Mouse (Mus musculus) gastrocnemius, postnatal 10 days (tissue): ENCODE results near the gene 4930519G04Rik. TPM values are rescaled to one million over a fixed set of nuclear protein-coding genes. Genes with fewer than 3 reads are reported as not detected.
"Not testable (repeated sequence)": the region's sequence is repeated elsewhere in the genome, so short reads cannot be mapped to it uniquely, and the experiment has no call there.

Source experiments
- DNase-seq: peaks from one replicate; pipeline ENCODE4 v3.0.0; 2021; ENCODE audit warnings: mixed read lengths
- microRNA-seq, 2 experiments: library from miRNA; unstranded; fragments of <30 nt; microRNA quantifications; one replicate each; pipeline ENCODE4 v1.2.0; 2021
- total RNA-seq, 2 experiments: library from RNA; stranded (reverse); gene quantifications; 2 replicates each; pipeline ENCODE4 v1.2.3; 2021

Gene 4930519G04Rik
- total RNA-seq, 2 experiments from 2014 or later = not detected

DNA sequence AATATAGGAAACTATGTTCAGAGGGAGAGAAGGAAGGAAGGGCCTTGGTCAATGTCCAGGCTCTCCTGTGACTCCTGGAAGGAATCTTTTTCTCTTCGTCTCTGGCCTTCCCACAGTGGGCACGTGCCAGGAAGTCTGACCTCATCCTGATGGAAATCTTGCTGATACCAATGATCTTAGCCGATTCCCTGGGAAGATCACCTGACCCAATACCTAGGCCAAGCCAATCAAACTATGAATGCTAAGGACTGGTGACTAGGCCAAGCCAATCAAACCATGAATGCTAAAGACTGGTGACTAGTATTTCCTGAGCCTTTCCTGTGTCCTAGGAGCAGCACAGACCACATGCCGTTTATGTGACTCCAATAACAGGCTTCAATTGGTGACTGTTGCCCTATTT lies 60.2 kb downstream of the 4930519G04Rik start:
- DNase-seq = no peak

DNA sequence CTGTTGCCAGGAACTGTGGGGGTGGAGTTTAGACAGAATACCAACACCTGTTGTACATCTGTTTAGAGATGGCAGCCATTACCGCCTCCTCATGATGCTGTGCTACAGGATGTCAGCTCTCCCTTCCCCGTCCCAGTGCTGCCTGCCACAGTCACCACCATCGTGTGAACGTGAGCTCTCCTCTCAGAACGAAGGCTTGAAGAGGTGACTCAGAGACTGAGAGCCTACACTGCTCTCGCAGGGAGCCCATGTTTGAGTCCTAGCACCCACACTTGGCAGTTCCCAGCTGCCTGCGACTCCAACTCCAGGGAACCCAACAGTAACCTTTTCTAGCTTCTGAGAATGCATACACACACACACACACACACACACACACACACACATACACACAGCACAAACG lies 61.4 kb downstream of the 4930519G04Rik start:
- no peak for DNase-seq

DNA sequence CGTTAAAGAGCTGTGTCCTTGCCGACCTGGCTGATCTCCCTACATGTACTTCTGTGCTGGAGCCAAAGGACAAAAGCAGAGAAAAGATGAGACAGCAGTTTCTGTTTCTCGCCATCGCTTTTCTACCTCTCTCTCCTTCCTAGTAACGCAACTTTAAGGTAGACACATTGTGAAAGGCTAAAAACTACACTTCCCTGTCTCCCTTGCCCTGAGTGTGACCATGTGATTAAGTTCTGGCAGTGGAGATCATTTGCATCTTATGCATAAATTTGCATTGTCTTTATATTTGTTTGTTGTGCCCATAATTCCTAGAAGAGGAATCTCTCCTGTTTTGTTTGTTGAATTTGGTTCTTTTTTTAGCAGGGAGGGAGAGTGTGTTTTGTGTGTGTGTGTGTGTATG lies 62.4 kb downstream of the 4930519G04Rik start:
- no peak for DNase-seq

DNA sequence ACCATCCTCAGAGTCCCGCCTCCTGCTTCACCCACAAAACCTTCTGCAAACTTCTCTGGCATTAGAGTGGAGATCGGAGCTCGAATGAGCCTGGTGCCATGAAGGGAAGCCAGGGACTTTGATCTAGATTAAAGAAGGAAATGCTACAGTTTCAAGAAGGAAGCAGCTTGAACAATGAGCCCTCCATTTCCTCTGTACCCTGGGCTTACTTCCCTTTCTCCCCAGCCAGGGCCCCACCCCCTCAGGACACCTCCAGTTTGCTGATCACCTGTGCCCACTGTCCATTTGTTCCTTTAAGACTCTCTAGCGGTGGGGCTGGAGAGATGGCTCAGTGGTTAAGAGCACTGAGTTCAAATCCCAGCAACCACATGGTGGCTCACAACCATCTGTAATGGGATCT lies 63.3 kb downstream of the 4930519G04Rik start:
- no peak for DNase-seq

DNA sequence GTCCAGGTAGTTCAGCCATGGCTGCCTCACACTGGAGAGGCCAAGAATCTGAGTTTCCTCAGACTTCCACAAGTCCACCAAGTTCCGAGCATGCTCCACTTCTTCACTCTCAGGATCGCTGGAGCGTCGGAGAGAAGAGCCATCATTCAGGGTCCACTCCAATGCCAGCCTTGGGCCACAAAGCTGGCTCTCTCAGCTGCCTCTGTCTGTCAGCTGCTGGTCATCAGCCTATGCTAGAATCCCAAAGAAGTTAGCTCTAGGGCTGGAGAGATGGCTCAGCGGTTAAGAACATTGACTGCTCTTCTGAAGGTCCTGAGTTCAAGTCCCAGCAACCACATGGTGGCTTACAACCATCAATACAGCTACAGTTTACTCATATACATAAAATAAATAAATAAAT lies 63.9 kb downstream of the 4930519G04Rik start:
- DNase-seq = not testable (repeated sequence)

DNA sequence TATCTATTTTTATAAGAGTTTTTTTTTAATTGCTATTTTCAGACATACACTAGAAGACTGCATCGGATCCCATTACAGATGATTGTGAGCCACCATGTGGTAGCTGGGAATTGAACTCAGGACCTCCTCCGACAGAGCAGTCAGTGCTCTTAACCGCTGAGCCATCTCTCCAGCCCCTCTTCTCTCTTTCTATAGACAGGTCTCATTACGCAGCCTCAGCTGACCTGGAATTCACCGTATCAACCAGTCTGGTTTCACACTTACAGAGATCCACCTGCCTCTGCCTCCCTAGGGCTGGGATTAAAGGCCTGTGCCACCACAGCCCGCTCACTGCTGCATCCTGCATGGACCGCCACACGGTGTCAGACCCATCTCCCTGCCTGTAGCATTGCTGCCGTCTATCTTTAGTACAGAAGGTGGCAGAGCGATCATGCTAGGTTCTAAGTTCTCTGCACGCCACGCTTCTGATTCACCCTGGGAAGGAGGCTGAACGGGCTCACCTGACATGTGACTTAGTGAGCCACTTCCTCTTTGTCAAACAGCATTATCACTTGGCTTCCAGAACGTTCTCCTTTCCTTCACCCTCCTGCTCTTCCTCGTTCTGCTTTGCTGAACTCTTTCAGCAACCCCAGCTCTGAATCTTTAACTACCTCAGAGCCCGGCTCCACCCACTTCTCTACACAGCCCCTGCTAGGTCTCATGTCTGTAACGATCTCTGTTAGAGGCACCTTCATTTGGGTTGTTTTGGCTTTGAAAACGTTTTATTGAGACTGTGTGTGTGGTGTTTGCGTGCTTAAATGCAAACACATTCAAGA lies 68.3 kb downstream of the 4930519G04Rik start:
- DNase-seq = no peak

DNA sequence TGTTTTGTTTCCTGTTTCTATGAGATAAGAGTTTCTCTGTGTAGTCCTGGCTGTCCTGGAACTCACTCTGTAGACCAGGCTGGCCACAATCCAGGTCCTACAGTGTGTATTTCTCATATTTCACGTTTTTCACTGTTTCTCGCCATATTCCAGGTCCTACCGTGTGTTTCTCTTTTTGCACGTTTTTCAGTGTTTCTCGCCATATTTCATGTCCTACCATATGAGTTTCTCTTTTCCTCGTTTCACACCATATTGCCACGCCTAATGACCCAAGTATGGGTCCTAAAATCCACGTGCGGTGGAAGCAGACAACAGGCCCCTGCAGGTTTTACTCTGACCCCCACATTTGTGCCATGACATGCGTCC lies 68.9 kb downstream of the 4930519G04Rik start:
- no peak for DNase-seq

DNA sequence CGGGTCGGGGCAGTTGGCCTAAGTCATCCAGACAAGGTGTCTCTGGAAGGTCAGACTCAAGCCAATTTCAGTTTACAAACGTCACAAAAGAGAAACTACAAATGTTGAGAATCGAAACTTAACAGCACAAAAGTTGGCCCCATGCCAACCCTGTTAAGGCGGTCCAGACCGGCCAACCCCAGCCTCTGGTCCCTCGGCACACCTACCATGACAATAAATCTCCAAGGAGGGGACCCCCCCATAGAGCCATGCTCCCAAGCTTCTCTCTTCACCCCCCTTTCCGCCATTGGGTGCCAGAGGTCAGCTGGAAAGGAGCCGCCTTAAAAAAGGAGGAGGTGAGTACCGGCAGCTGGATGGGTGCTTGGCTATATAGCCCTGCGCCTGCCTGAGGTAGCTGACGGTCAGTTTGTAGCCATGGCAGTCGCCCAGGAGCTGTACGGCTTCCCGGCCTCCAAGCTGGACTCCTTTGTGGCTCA lies 69.6 kb downstream of the 4930519G04Rik start, which contains the start of gene Oasl1:
Gene Oasl1, plus strand, starts transcription at position 243 of the 476 bp plus-strand sequence.
- peak; percentile 65 for DNase-seq

DNA sequence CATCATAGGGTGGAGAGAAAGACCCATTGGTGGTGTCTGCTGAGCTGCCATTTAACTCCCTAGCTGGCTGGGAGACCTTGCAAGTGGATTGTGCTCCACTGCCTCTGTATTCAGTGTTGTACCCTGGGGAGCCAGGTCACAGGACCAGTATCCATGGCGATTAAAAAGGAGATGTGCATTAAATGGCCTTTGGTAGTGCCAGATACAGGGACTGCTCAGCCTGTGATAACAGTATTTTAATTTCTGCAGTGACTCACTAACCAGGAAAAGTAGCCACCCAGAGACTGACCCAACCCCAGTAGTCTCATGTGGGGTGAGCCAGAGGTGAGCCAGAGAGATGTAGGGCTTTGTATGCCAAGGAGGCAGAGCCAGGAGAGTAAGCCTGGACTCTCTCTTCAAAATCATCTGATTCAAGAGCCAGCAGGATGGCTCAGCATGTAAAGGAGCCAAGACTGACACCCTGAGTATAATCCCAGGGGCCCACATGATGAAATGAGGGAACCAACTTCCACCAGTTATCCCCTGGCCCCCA lies 72.8 kb downstream of the 4930519G04Rik start:
- no peak for DNase-seq

DNA sequence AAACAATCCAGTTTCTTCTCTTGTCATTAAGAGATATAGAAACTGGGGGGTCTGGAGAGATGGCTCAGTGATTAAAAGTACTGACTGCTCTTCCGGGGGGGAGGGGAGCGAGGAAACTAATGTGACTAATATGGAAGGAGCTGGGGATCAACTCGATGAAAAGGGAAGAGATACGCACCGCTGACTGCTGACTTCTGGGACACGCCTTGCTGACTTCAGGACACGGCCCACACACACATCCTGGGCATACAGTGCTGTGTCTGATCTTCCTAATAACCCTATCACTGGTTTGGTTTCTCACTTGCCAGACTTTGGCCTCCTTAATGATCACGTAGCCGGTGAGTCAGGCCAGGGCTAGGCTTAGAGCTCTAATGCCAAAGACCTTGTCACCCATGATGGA lies 73.3 kb downstream of the 4930519G04Rik start:
- DNase-seq = no peak

DNA sequence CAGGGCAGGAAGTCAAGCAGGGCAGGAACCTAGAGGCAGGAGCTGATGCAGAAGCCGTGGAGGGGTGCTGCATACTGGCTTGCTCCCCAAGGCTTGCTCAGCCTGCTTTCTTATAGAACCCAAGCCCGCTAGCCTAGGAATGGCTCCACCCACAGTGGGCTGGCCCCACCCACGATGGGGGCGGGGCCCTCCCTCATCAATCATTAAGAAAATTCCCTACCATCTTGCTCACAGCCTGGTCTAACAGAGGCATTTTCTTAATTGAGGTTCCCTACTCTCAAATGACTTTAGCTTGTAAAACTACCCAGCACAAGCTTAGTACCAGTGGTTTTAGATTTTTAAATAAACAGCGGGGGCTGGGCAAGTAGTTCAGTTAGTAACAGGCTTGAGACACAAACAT lies 78.2 kb downstream of the 4930519G04Rik start:
- no peak for DNase-seq

DNA sequence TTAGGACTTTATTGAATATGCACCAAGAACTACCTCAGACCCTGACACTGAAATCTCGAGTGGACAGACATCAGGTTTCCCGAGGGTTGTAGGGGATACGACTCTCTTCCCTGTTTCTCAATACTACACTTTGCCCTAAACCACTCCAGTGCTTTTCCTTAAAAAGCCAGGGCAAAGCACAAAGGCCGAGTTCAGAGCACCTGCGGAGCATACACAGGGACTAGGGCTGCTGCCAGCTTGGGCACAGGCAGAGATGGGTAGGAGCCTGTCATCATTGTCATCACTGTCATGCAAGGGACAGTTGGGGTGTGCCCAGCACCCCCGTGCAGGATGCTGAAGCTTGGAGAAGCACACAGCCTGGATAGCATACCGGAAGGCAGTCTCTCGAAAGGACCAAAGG lies 79.7 kb downstream of the 4930519G04Rik start:
- DNase-seq = no peak

Small RNAs within 50 kb of the gene (microRNA-seq; reads per million reads assigned to microRNA genes)
- 4.3 to 4.8 reads per million in 2 experiments for gene Mir6240

Other genes with a start within 250 kb of the 4930519G04Rik start
- gene Trpv4, start 195.2 kb upstream of the 4930519G04Rik start, total RNA-seq = 1 to 10 TPM; 2.1 to 2.5 TPM
- gene Gltp, start 162.7 kb upstream of the 4930519G04Rik start, total RNA-seq = 10 to 100 TPM; 15.1 to 17.6 TPM
- gene Tchp, start 145.9 kb upstream of the 4930519G04Rik start, total RNA-seq = 1 to 10 TPM; 3.5 to 4.6 TPM
- 10 to 100 TPM; 37.1 to 39.5 TPM for gene Ankrd13a, start 79.0 kb upstream of the 4930519G04Rik start, total RNA-seq
- 10 to 100 TPM; 25.5 to 31.9 TPM for gene Git2, start 78.1 kb upstream of the 4930519G04Rik start, total RNA-seq
- 10 to 100 TPM; 18.2 to 18.9 TPM for gene 1500011B03Rik, start 30.2 kb upstream of the 4930519G04Rik start, total RNA-seq
- not detected for gene Gm9936, start 5.0 kb downstream of the 4930519G04Rik start, total RNA-seq
- 1 to 10 TPM in 1 of 2 experiments, under 1 TPM in 1; 0.73 to 1.3 TPM for gene Oasl2, start 43.3 kb downstream of the 4930519G04Rik start, total RNA-seq
- not detected for gene Oasl1, start 69.6 kb downstream of the 4930519G04Rik start, total RNA-seq
- gene 2210016L21Rik, start 88.5 kb downstream of the 4930519G04Rik start, total RNA-seq = 10 to 100 TPM; 31.0 to 32.1 TPM
- not detected for gene Hnf1a, start 117.4 kb downstream of the 4930519G04Rik start, total RNA-seq
- gene Sppl3, start 157.5 kb downstream of the 4930519G04Rik start, total RNA-seq = 10 to 100 TPM; 39.9 to 44.5 TPM
- gene Gm10401, start 244.6 kb downstream of the 4930519G04Rik start, total RNA-seq = not detected